Mouse (Mus musculus) ovary, postnatal 36 days (tissue): ENCODE results near the gene Fhad1.

Experiments
- DNase-seq: peaks from one replicate; pipeline ENCODE4 v3.0.0; 2022; ENCODE audit warnings: low spot score, mixed read lengths

Fhad1 gene

DNA sequence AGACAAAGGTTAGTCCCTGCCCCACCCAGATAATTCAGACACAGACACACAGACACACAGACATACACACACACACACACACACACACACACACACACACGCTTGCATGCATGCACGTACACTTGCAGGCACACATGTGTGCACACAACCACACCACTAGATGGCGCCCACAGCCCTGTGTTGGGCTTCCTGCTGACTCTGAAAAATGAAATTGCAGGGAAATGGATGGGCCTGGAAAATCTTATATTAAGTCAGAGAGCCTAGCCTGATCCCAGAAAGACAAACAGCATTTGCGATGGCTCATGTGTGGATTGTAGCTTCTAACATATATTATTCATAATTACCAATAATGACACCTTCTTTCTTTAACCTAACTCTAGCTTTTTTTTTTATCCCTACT is 38.7 kb downstream of the Fhad1 start:
- no peak for DNase-seq

GRCm38 (mm10) chr4:141964575-141964974 is 50.3 kb downstream of the Fhad1 start:
- no peak for DNase-seq

DNA sequence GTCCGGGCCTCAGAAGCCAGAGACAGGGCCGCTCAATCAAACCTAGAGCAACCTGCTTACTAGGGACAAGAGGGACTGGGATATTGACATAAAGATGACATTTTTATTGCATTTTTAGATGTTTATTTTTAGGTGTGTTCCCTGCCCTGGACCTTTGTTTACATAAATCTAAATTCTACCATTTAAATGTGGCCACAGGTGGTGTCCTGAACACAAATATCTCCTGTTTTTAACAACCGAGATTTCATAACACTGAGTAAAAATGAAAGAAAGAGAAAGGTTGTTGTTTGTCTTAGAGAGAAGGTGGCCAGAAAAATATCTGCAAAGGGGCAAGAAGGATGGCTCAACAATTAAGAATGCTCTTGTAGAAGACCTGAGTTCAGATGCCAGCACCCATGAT is 51.0 kb downstream of the Fhad1 start:
- DNase-seq: no peak

- peak; percentile 49 for DNase-seq
Observed at GRCm38 (mm10) chr4:141962811-141963685, 51.8 kb downstream of the Fhad1 start.

- no peak for DNase-seq
Observed at GRCm38 (mm10) chr4:141960037-141960436, 54.8 kb downstream of the Fhad1 start.

GRCm38 (mm10) chr4:141959615-141960014 is 55.3 kb downstream of the Fhad1 start:
- no peak for DNase-seq

DNA sequence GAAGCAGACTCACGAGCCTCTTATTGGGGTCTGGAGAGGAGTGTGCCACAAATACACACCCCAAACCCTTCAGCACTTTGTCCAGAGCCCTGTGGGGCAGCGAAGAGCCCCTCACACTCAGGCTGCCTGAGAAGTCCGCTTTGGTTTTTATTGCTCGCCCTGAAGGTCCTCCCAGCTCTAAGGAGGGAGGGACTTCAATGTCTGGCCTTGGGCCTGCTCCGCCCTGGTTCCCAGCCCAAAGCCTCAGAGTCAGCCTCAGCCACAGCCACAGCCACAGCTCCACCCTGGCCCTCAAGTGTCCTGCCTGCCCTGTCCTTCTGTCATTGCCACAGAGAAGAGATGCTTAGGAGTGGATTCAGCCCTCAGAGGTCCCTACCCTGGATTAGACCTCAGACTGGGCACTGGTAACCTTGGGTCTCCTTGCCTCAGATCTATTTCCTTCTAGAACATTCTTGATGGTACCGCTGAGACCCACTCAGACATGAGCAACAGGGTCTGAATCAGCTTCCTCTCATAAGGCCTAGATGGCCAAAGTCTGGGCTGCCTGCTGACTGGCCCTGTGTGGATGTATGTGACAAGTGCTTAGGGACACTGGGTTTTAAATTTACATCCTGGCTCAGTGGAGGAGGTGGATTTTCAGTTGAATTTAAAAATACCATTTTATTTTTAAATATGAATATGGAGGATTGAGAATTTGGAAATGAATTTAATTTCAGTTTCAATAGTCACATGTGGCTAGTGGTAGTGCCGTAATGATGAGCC is 56.1 kb downstream of the Fhad1 start:
- peak; percentile 41 for DNase-seq

- peak; percentile 68 for DNase-seq
Observed at GRCm38 (mm10) chr4:141958188-141958587, 56.7 kb downstream of the Fhad1 start.

GRCm38 (mm10) chr4:141957740-141958139 is 57.1 kb downstream of the Fhad1 start:
- no peak for DNase-seq

- DNase-seq: no peak
Observed at GRCm38 (mm10) chr4:141956931-141957330, 58.0 kb downstream of the Fhad1 start.

- no peak for DNase-seq
Observed at GRCm38 (mm10) chr4:141954770-141955720, 59.8 kb downstream of the Fhad1 start.

DNA sequence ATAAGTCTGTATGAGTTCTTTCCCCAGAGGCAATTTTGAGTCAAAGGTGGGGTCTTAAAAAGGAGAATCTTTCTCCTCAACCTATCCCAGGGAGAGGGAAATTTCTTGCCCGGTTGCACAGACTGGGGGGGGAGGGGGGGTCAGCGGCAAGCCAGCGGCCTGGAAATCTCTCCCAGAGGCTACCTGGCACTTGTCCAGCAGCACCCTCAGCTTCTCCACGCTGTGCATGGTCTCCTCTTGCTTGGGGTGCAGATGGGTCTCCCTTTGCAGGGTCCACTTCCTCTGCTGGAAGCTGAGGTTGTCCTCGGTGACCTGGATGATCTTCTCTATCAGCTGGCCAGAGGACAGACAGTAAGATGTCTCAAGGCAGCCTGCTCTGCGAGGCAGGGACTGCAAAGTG is 61.0 kb downstream of the Fhad1 start:
- DNase-seq: no peak

GRCm38 (mm10) chr4:141953291-141953690 is 61.6 kb downstream of the Fhad1 start:
- DNase-seq: no peak

- DNase-seq: no peak
Observed at GRCm38 (mm10) chr4:141952824-141953223, 62.1 kb downstream of the Fhad1 start.

- DNase-seq: no peak
Observed at GRCm38 (mm10) chr4:141952114-141952513, 62.8 kb downstream of the Fhad1 start.

DNA sequence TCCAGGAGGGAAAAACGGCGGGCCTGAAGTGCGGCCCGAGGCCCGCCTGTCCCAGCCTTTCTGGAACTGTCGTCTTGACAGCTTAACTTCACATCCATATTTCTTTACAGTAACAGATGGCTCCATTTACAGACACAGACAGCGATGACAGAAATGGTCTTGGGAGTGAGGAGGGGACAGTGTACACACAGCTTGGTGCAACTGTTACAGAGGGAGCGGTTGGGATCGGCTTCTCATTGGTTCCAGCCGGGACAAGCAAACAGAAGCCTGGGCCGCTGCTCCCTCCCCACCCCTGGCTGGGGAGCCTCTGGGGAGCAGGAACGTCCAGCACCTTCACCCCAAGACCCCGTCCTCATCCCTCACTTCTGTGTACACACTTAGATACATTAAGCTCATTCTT is 65.4 kb downstream of the Fhad1 start:
- DNase-seq: no peak

DNA sequence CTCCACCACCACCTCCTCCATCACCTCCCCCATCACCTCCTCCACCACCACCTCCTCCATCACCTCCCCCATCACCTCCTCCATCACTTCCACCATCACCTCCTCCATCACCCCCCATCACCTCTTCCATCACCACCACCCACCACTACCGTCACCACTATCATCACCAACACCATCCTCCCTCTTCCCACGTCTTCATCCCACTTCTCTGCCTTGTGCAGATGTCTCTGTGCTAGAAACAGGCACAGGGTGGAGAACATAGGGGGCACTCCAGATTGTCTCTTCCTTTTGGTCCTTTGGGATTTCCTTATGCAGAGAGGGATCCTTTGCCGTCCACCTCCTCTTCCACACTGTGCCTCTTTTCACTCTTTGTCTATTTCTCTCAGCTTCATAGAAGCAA is 66.1 kb downstream of the Fhad1 start:
- DNase-seq: no peak

DNA sequence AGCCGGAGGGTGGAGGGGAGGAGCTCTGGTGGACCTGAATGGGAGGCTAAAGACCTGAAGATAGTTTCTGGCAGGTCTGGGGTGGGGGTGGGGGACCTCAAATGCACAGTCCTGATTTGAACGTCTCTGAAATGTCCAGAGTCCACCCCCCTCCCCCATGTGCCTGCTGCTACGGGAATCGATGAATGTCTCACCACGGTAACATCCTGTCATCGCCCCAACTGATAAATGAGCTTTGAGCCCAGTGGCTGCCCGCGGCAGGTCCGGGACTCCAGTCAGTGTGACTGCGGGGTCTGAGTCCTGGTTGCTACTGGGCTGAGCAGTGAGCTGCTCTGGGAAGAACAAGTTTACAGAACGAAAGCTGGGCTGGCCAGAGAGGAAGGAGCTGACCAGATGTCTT is 72.5 kb downstream of the Fhad1 start:
- DNase-seq: no peak

DNA sequence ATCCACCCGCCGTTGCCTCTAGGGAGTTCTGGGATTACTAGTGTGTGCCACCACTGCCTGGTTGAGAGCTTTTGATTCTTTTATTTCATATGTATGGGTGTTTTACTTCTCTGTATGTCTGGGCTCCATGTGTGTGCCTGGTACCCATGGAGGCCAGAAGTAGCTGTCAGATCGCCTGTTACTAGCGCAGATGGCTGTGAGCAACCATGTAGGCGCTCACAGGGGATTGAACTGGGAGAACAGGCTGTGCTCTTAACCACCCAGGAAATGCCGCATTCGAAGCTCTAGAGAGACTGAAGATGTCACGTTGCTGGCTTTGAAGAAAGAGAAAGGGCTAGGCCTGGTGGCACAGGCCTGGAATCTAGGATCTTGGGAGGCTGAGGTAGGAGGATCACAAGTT is 73.6 kb downstream of the Fhad1 start:
- DNase-seq: no peak

- DNase-seq: no peak
Observed at GRCm38 (mm10) chr4:141938535-141938934, 76.3 kb downstream of the Fhad1 start.

GRCm38 (mm10) chr4:141932785-141933574 is 81.9 kb downstream of the Fhad1 start:
- no peak for DNase-seq
